Mouse (Mus musculus): ENCODE results near the gene Fbxo6. TPM values are rescaled to one million over a fixed set of nuclear protein-coding genes. Genes with fewer than 3 reads are reported as not detected.
A peak's percentile ranks its signal among the peaks of the same experiment; 100 is the strongest.

Gene Fbxo6
- polyA plus RNA-seq, 1 experiment from 2014 or later = 31.9 TPM

GRCm38 (mm10) chr4:148150953-148151266 is 1.0 kb downstream of the Fbxo6 start:
- Histone ChIP-seq H3K36me3 (ENCODE audit: inconsistent target) (peaks cover 35% of the 10 kb centered on the region), H3K79me2 (ENCODE audit: inconsistent target) (peaks cover 6% of the 10 kb centered on the region; the same call in 1 of the 2 replicates), H3K4me3 (ENCODE audit: inconsistent target) (peak overlapping the region; percentile 69), H3K27ac (peak overlapping the region; percentile 75)
- 32% methylated on average over 3 of the region's 3 CpGs for WGBS (ENCODE audit: missing documents)

- Histone ChIP-seq H3K4me3 (ENCODE audit: inconsistent target) (no peak overlapping the region), H3K27ac (no peak overlapping the region), H3K79me2 (ENCODE audit: inconsistent target) (peaks cover 6% of the 10 kb centered on the region; the same call in 1 of the 2 replicates), H3K36me3 (ENCODE audit: inconsistent target) (peaks cover 42% of the 10 kb centered on the region)
- 91% methylated on average over 7 of the region's 7 CpGs for WGBS (ENCODE audit: missing documents)
Observed at GRCm38 (mm10) chr4:148150242-148150641, 1.7 kb downstream of the Fbxo6 start.

DNA sequence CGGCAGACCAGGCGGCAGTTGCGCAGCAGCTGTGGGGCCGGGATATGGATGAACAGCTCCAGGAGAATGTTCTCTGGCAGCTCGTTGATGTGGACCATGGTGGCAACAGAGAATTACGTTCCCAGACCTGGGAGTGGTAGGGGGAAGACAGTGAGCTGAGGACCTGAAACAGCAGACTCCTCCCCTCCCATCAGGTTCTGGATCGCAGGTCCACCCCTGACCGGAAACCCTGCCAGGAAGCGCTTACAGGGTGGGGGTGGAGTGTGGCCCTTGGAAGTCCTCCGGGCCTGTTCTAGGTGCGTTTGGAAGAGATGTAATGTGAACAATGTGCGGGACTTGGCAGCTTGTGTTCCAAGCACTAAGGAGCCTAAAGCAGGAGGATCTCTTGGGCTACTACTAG is 2.4 kb downstream of the Fbxo6 start:
- Histone ChIP-seq H3K36me3 (ENCODE audit: inconsistent target) (peaks cover 49% of the 10 kb centered on the region), H3K27ac (no peak overlapping the region), H3K79me2 (ENCODE audit: inconsistent target) (peaks cover 6% of the 10 kb centered on the region; the same call in 1 of the 2 replicates), H3K4me3 (ENCODE audit: inconsistent target) (no peak overlapping the region)
- WGBS (ENCODE audit: missing documents) = 93% methylated on average over 12 of the region's 12 CpGs

DNA sequence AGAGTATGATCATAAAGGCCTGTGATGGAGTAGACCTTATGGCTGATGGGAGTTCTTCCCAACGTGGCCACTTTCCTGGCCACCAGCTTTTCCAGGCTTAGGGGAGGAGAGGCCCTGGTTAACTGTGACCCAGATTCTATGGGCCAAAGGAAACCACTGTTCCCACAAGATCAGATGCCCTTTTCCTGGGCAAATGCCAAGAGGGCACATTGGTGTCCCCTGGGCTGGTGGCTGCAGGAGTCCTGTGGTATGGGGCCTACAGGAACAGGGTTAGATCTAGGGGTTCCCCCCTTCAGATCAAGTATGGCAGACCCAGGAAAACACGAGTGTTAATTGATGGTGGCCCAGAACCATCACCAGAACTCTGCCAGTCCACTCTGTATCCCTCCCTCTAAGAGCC is 4.2 kb downstream of the Fbxo6 start:
- Histone ChIP-seq H3K36me3 (ENCODE audit: inconsistent target) (peaks cover 49% of the 10 kb centered on the region), H3K27ac (no peak overlapping the region), H3K4me3 (ENCODE audit: inconsistent target) (no peak overlapping the region), H3K79me2 (ENCODE audit: inconsistent target) (peaks cover 6% of the 10 kb centered on the region; the same call in 1 of the 2 replicates)
- WGBS (ENCODE audit: missing documents) = 48% methylated on average over 2 of the region's 2 CpGs

- Histone ChIP-seq H3K27ac (no peak overlapping the region), H3K79me2 (ENCODE audit: inconsistent target) (no peaks in the 10 kb centered on the region), H3K4me3 (ENCODE audit: inconsistent target) (no peak overlapping the region), H3K36me3 (ENCODE audit: inconsistent target) (peaks cover 40% of the 10 kb centered on the region)
- WGBS (ENCODE audit: missing documents) = 96% methylated on average over 5 of the region's 5 CpGs
Observed at GRCm38 (mm10) chr4:148143721-148144120, 8.2 kb downstream of the Fbxo6 start.

DNA sequence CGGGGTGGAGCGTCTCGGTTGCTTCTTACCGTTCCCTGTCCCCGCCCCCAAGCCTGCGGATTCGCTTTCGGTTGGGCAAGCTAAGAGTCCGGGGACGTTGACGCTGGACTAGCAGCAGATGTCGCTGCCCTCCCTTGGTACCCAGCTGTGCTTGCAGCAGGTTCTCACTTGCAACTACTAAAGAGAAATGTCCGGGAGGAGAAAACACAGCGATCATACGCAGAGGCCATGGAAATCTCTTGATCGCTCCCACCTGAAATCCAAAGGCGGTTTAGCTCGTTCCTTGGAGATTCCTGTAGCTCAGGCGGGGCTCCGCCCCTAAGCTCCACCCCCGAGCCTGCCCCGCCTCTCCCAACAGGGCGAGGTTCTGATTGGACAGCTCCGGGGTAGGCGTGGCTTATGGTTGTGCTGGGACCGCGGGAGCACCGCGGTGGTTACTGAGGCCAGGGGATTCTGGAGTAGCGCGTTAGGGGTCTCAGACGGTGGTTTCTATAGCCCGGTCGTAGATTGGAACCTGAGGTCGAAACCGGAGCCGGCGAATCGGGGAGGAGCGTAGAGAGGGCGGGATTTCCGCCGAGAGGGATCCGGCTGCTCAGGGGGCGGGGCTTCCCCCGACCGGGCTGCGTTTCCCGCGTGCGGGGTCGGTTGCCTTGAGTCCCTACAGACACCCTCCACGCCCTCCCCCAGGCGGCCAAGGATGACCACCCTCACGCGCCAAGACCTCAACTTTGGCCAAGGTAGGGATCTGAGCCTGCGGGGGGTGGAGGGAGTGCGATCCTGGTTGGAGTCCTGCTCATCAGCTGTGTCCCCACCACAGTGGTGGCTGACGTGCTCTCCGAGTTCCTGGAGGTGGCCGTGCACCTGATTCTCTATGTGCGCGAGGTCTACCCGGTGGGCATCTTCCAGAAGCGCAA is 11.6 kb downstream of the Fbxo6 start:
- WGBS (ENCODE audit: missing documents) = under 1% methylated on average over 65 of the region's 65 CpGs
- H3K27ac ChIP-seq = peak overlapping the region; percentile 73
- H3K36me3 ChIP-seq (ENCODE audit: inconsistent target) = peaks cover 8% of the 10 kb centered on the region; the same call in 1 of the 2 replicates

DNA sequence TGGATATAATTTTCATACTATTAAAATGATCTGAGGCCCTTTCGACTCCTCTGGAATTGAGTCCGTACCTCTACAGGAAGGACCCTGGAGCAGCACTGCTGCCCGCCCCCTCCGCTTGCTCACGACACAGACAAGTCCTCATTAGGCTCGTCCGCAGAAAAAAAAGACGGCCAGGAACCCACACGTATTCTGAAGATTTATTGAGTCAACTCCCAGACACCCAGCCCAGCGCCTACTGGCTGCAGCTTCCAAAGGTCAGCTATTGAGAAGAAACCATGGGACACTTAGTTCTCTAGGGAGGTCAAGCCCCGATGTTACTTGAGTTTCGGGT is 12.2 kb downstream of the Fbxo6 start:
- Histone ChIP-seq H3K4me3 (ENCODE audit: inconsistent target) (peak overlapping the region; percentile 72), H3K79me2 (ENCODE audit: inconsistent target) (no peaks in the 10 kb centered on the region), H3K27ac (peak overlapping the region; percentile 73; the same call in 1 of the 2 replicates), H3K36me3 (ENCODE audit: inconsistent target) (peaks cover 2% of the 10 kb centered on the region; the same call in 1 of the 2 replicates)
- 1% methylated on average over 12 of the region's 12 CpGs for WGBS (ENCODE audit: missing documents)

More for the DNA sequence above, 11.6 kb downstream of the Fbxo6 start:
- H3K4me3 ChIP-seq (ENCODE audit: inconsistent target) = peak overlapping the region; percentile 72
- H3K79me2 ChIP-seq (ENCODE audit: inconsistent target) = no peaks in the 10 kb centered on the region

- H3K4me3 ChIP-seq (ENCODE audit: inconsistent target) = no peak overlapping the region
- no peak overlapping the region for H3K27ac ChIP-seq
- no peaks in the 10 kb centered on the region for H3K79me2 ChIP-seq (ENCODE audit: inconsistent target)
- no peaks in the 10 kb centered on the region for H3K36me3 ChIP-seq (ENCODE audit: inconsistent target)
- 86% methylated on average over 8 of the region's 8 CpGs for WGBS (ENCODE audit: missing documents)
Observed at GRCm38 (mm10) chr4:148137503-148137902, 14.4 kb downstream of the Fbxo6 start.

DNA sequence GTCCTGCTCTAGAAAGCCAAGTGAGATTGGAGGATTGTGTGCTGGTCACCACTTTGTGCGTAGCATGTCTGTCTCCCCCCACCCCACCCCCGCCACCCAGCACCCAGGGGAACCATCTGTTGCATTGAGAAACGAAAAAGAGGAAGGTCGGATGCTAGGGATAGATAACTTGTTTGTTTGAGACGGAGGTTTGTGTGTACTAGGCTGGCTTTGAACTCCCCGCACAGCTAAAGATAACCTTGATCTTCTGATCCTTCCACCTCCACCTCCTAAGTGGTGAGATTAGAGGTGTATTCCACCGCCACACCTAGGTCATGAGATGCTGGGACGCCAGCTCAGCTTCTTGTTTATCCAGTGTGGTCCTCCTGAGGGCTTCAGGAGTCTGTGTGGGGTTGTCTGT is 17.0 kb downstream of the Fbxo6 start:
- Histone ChIP-seq H3K4me3 (ENCODE audit: inconsistent target) (no peak overlapping the region), H3K27ac (no peak overlapping the region), H3K79me2 (ENCODE audit: inconsistent target) (no peaks in the 10 kb centered on the region), H3K36me3 (ENCODE audit: inconsistent target) (no peaks in the 10 kb centered on the region)
- 38% methylated on average over 8 of the region's 8 CpGs for WGBS (ENCODE audit: missing documents)

DNA sequence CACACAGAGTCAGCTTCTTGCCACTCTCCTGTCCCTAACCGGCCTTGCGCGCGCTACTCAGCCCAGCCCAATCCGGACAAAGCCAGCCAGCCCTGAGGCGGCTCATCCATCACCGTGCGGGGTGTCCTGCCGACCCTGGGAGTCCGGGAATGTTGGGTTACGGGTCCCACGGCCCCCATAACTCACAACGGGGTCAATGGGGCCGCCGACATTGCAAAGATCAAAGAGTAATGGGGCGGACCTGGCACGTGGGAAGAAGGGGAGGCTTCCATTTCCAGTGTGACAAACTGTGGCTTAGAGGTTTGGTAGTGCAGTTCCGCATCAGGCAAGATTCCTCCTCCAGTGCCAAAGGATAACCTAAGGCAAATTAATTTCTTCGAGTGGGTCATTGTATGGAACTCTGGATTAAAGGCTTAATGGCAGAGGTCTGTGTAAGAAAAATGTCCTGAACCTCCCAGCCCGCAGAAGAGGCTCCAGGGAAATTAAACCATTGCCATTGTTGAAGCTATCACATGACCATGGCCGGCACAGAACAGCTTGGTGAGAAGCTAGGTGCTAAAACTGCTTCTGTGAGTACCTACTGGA is 20.4 kb downstream of the Fbxo6 start:
- H3K36me3 ChIP-seq (ENCODE audit: inconsistent target) = no peaks in the 10 kb centered on the region
- no peak overlapping the region for H3K27ac ChIP-seq
- no peak overlapping the region for H3K4me3 ChIP-seq (ENCODE audit: inconsistent target)
- WGBS (ENCODE audit: missing documents) = 3% methylated on average over 21 of the region's 21 CpGs
- no peaks in the 10 kb centered on the region for H3K79me2 ChIP-seq (ENCODE audit: inconsistent target)

GRCm38 (mm10) chr4:148130561-148131413 is 21.2 kb downstream of the Fbxo6 start, which contains the start of gene Draxin:
Draxin (minus strand) TSS chr4:148130698.
- Histone ChIP-seq H3K36me3 (ENCODE audit: inconsistent target) (no peaks in the 10 kb centered on the region), H3K27ac (no peak within 1 kb of the TSS), H3K79me2 (ENCODE audit: inconsistent target) (no peaks in the 10 kb centered on the region), H3K4me3 (ENCODE audit: inconsistent target) (no peak within 1 kb of the TSS)
- WGBS (ENCODE audit: missing documents) = 1% methylated on average over 85 of the region's 87 CpGs

DNA sequence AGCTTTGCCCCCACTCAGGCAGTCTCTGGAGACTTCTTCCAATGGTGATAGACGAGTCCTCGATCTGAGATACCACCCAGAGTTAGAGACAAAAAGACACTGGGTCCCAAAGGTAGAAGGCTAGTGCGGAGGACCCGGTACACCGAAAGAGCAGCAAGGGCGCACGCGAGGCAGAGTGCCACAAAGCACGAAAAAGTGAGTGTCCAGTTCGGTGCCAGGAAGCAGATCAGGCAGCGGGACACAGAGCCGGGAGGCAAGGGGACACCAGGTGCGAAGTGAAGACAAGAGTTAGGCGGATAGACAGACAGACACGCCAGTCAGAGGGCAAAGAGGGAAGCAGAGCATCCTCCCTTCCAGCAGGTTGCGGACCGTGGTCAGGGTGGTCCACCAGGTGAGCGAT is 21.8 kb downstream of the Fbxo6 start, which contains the start of gene Mad2l2:
TSS of gene Mad2l2 (plus strand) at position 252 of the 400 bp plus-strand sequence.
- 10% methylated on average over 18 of the region's 18 CpGs for WGBS (ENCODE audit: missing documents)
- Histone ChIP-seq H3K79me2 (ENCODE audit: inconsistent target) (no peaks in the 10 kb centered on the region), H3K27ac (no peak within 1 kb of the TSS), H3K4me3 (ENCODE audit: inconsistent target) (no peak within 1 kb of the TSS), H3K36me3 (ENCODE audit: inconsistent target) (no peaks in the 10 kb centered on the region)

GRCm38 (mm10) chr4:148128672-148129071 is 23.3 kb downstream of the Fbxo6 start:
- no peak overlapping the region for H3K27ac ChIP-seq
- H3K4me3 ChIP-seq (ENCODE audit: inconsistent target) = no peak overlapping the region
- 3% methylated on average over 2 of the region's 2 CpGs for WGBS (ENCODE audit: missing documents)
- no peaks in the 10 kb centered on the region for H3K79me2 ChIP-seq (ENCODE audit: inconsistent target)
- H3K36me3 ChIP-seq (ENCODE audit: inconsistent target) = no peaks in the 10 kb centered on the region

- Histone ChIP-seq H3K27ac (no peak overlapping the region), H3K79me2 (ENCODE audit: inconsistent target) (no peaks in the 10 kb centered on the region), H3K4me3 (ENCODE audit: inconsistent target) (no peak overlapping the region), H3K36me3 (ENCODE audit: inconsistent target) (no peaks in the 10 kb centered on the region)
- 87% methylated on average over 1 of the region's 1 CpGs for WGBS (ENCODE audit: missing documents)
Observed at GRCm38 (mm10) chr4:148128241-148128640, 23.7 kb downstream of the Fbxo6 start.
